Mouse (Mus musculus) fat pad, adult 2 months (tissue): ENCODE data around the gene Cct2.

Source experiments
- DNase-seq: peaks from one replicate; pipeline ENCODE4 v3.0.0-alpha.2; 2011; ENCODE audit warnings: low read depth, low spot score; ENCODE audit errors: extremely low read depth

Cct2 gene

DNA sequence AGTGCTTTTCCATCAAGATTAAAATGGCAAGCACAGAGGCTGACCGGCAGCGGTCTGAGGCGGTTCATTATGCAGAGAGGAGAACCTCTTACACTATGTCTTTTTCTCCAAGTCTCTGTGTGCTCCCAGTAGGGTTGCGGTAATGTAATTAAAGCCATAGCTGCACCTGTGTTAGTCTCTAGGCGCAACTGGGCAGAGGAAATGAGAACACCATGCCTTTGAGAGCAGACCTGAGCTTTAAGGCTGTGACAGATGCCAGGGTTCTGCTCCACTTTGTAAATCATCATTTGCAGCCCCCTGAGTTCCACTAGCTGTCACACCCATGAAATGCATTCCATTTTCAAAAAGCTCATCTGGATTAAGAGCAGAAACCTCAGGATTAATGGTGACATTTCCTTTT is 58.9 kb downstream of the Cct2 start:
- no peak for DNase-seq
